Mouse (Mus musculus): ENCODE measurements at regions not wholly inside any gene's neighbourhood (a gene's known extent, or its start where the extent isn't known, plus 50 kb on each side); places are given as distances from the start of the nearest gene placed in this dataset.

- no peak for DNase-seq (ENCODE audit: low spot score in 2 of 2)
These were observed 88.0 kb downstream of the Tent5c start for GRCm38 (mm10) chr3:100401080-100401479.

- DNase-seq (ENCODE audit: low spot score in 2 of 2): no peak
These were observed 91.6 kb downstream of the Tent5c start for GRCm38 (mm10) chr3:100397491-100397890.

DNA sequence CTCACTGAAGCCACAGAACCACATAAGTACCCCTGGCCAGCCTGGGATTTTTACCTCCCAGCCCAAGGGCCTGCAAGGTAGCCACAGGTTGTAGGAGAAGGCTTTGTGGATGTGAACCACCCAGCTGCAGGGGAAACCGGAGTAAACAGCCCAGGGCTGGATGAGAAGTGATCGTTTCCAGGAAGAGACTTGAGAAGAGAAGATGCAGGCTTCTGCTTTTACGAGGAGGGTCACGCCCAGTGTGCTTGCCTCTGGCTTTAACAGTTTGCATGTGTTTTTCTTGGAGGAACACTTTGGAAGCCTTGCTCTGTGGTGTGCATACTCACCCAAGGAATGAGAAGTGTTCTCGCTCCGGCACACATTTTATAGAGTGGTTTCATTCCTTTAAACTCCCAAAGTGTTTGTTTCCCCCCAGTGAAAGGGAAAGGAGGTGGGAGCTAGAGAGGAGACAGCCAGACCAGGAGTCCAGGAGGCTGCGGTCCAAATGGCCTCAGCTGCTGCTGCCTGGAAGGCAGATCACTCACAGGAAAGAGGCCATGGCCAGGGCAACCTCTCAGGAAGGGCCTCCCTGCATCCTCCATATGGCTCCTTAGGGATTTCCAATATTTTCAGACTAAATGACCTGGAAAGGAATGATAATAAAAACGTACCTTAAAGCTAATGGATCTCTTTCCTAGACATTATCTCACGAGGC lies 94.1 kb downstream of the Tent5c start:
- no peak for DNase-seq (ENCODE audit: low spot score in 2 of 2)

GRCm38 (mm10) chr3:100393956-100394355 lies 95.2 kb downstream of the Tent5c start:
- DNase-seq (ENCODE audit: low spot score in 2 of 2): no peak

- no peak for DNase-seq (ENCODE audit: low spot score in 2 of 2)
These were observed 106.9 kb downstream of the Tent5c start for GRCm38 (mm10) chr3:100382181-100382580.

DNA sequence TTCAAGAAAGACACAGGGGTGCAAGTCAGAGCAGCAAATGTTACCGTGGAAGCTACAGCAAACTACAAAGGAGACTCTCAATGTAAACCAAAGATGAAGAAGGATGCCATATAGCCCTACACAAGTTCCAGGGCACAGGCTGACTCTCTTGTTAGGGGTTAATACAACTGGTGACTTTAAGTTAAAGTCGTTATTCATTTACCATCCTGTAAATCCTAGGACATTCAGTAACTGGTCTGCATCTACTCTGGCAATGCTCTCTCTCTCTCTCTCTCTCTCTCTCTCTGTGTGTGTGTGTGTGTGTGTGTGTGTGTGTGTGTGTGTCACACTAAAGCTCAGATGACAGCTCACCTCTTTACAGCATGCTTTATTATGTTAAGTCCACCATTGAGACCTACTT lies 107.8 kb downstream of the Tent5c start:
- DNase-seq (ENCODE audit: low spot score in 2 of 2): no peak

DNA sequence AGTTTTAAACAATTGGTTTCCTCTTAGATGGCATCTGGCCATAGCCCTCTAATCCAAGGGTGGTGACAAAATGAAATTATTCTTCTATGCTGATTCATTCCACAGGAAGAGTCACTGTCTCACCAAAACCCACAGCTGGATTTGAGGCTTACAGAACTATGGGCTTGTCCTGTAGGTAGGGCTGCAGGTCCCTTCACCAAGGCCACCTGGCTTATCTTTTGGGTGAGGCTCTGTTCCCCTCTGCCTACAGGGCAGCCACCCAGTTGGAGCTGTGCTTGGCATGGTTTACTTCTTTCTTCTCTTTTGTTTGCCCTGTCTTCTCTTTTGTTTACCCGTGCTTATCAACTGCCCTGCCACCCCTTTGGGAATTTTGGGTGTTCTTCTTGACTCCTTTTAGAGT lies 113.0 kb downstream of the Tent5c start:
- no peak for DNase-seq (ENCODE audit: low spot score in 2 of 2)

GRCm38 (mm10) chr3:100366884-100367840 lies 122.0 kb downstream of the Tent5c start:
- no peak for DNase-seq (ENCODE audit: low spot score in 2 of 2)

DNA sequence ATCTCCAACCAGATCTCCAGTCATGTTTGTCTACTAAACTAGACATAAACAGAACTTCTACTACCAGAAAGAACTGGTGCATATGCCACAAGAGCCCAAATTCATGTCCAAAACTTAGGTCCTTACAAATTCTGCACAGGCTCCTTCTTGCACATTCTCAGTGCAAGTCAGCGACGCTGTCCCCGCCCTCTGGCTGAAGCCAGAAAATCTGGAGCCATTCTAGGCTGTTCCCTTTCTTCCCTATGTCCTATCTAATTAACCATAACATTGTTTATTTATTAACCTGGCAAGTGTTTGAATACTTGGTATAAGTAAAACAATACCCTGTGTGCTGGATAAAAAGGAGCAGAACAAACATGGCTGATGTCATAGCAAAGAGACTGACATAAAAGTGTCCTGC lies 122.7 kb downstream of the Tent5c start:
- DNase-seq (ENCODE audit: low spot score in 2 of 2): no peak

DNA sequence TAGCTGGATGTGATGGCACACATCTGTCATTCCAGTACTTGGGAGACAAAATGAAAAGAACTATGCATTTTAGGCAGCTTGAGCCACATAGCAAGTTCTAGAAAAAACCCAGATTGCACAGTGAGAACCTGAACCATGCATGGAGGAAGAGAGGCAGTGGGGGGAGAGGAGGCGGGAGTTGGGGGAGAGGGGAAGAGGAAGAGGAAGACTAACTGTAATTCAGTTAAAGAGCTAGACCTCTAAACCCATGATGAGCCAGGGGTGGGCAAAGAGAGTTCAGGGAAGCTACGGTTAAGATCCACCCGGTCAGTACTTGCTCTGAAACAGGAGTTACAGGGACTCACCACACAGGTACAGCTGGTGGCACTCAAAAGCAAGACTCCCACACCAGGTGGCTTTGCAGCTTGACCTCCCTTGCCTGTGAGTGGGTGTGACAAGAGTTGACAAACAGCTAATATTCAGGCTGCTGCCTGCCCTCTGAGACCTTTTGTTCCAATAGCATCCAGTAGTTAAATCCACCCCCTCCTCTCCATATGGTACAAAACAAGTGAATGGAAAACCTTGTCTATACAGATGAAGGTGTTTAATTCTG lies 123.7 kb downstream of the Tent5c start:
- no peak for DNase-seq (ENCODE audit: low spot score in 2 of 2)

DNA sequence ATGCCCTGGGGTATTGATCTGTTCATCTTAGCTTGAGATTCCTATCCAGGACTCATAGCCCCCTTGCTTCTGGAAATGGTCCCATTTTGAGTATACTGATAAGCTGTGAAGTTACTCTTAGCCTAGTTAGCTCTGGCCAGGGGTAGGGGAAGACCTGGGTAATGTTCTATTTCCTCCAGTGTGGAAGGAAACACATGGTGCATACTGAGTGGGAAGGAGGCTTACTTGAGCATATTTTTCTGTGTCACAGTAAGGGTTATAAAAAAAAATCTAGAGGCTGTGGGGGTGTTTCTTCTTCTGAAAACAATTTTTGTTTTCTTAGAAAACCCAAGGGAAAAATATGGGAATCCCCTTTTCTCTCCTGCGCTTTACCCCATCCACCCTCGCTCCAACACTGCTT lies 124.4 kb downstream of the Tent5c start:
- DNase-seq (ENCODE audit: low spot score in 2 of 2): no peak

DNA sequence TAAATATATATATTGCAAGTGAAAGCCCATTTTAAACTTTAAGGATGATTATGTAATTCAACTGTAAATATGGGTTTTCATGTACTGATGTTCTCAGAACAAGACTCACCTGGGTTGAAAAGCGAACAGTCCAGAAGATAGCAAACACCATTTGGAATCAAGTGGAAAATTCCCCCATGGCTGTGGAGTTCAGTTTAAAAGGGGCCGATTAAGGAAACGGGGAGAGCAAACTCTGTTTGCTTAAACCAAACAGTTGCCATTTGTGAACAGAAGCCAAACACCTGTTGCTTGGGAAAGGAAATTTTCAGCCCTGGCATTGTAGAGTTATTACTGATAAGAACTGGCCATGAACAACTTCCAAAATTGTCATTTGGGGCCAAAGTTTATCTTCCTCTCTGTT lies 126.1 kb downstream of the Tent5c start:
- DNase-seq (ENCODE audit: low spot score in 2 of 2): no peak

GRCm38 (mm10) chr3:100360019-100360418 lies 129.1 kb downstream of the Tent5c start:
- DNase-seq (ENCODE audit: low spot score in 2 of 2): no peak

DNA sequence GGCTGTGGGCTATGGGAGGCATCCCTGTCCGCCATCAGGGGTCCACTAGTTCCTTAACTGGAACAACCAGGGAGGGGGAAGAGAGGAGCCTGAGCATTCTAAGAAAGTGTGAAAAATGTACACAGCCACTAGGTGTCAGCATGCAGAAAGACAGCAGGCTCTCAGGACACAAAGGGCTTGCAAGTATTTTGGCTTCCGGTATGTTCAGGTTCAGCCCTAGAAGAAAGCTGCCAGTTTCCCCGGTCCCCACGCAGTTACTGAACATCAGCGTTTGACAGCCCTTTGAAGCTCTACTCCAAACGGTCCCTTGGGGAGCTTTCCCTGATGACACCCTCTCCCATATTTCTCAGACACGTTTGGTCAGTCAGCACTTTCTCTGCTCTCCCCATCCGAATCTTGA lies 130.1 kb downstream of the Tent5c start:
- DNase-seq (ENCODE audit: low spot score in 2 of 2): peak in 1 of 2 experiments; percentile 8

- no peak for DNase-seq (ENCODE audit: low spot score in 2 of 2)
These were observed 155.6 kb downstream of the Tent5c start for GRCm38 (mm10) chr3:100333478-100333877.

DNA sequence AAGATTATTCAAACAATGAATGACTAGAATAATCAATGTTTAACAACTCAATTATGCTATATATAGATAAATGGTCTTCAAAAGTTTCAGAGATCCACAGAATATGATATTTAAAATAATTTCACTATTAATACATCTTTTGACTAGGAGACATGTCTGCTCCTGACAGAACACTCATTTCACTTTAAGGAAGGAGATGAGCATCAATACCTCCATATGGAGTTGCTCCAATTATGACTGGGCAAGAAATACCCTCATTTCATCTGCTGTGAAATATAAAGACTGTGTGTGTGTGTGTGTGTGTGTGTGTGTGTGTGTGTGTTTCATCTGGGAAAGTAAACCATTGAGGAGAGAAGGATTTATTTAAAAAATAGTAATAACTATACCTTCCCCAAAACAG lies 156.2 kb upstream of the Wdr3 start:
- DNase-seq (ENCODE audit: low spot score in 2 of 2): no peak

GRCm38 (mm10) chr3:100287818-100288217 lies 125.6 kb upstream of the Wdr3 start:
- no peak for DNase-seq (ENCODE audit: low spot score in 2 of 2)

DNA sequence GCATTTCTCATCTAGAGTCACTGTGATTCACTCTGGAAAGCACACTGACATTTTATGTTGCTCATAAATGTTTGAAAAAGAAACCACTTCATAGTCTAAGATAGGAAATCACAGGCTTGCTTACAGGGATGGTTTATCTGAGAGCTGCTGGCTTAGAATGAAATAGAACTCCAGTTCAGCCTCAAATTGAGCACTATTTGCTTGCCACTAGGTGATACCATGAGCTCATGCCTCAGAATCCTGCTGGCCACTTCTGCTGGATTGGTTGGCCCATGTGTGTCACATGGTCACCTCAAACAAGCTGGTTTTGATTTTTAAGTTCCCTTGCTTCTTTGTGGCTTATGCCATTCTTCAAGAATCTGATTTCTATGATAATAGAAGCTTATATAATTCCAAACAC lies 104.8 kb upstream of the Wdr3 start:
- no peak for DNase-seq (ENCODE audit: low spot score in 2 of 2)

DNA sequence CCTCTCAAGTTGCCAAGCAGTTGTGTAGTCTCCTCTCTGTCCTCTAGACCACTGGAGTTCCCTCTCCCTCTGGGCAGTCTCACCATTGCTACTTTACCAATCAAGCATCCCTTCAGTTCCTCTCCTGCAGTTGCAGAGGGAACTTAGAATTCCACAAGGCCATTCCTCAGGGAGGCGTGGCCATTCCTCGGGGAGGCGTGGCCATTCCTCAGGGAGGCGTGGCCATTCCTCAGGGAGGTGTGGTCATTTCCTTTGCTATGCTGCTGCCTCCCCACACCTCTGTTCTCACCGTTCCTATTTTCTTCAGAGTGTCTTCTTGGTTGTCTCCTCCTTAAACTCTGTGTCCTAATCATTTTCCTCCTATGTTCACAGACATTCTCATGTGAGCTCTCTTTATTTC lies 102.8 kb upstream of the Wdr3 start:
- DNase-seq (ENCODE audit: low spot score in 2 of 2): no peak
